Mouse (Mus musculus): Measurements from ENCODE around the gene Dnaja3.
"Not testable (repeated sequence)": the region's sequence is repeated elsewhere in the genome, so short reads cannot be mapped to it uniquely, and the experiment has no call there.

DNA sequence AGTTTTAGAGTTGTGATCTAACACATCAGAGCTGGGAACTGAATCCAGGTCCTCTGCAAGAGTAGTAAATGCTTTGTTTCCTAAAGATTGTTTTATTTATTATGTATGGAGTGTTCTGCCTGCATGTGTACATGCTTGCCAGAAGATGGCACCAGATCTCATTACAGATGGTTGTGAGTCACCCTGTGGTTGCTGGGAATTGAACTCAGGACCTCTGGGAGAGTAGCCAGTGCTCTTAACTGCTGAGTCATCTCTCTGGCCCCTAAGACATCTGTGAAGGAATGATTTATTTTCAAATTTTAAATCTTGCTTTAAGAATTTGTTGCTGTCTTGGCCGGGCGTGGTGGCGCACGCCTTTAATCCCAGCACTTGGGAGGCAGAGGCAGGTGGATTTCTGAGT, 49.6 kb downstream of the Dnaja3 start:
- TF ChIP-seq CTCF (IDR thresholded peaks at IDR 0.05; ENCODE audit: control insufficient read depth, insufficient read depth, insufficient read length); FOSL1 (IDR thresholded peaks at IDR 0.05; ENCODE audit: insufficient read depth, low read length, poor library complexity, severe bottlenecking): not testable (repeated sequence)

All from C2C12 (cell line).